In the genomic region with DNA sequence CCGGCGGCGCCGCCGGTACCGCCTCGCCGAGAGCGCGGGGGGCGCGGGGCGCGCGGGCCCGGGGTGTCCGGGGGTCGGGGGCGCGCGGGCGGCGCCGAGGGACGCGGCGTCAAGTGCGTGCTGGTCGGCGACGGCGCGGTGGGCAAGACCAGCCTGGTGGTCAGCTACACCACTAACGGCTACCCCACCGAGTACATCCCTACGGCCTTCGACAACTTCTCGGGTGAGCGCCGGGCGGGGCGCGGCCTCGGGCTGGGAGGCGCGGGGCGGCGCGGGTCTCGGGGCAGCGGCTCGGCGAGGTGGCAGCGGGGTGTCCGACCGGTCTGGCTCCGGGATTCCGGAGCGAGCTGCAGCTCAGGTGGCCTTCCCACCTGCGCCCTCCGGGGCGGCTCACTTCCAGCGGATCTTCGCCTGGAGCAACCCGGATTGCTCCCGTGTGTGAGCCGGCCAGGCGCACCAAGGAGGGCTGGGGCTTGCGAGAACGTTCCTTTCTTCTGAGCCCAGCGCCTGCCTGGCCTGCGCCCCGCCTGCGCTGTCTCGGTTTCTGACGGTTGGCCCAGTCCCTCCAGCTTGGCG, we compare ENCODE assay signal across 8 mouse cellular contexts. TPM values are rescaled to one million over a fixed set of nuclear protein-coding genes. Genes with fewer than 3 reads are reported as not detected.
DNase-seq lines count a peak whose midpoint lies in the region; ATAC-seq and TF ChIP-seq lines count a peak whose summit lies in the region.

No protein-coding gene starts in this region.

- in situ Hi-C loops in CH12.LX (cut with MboI; ENCODE audit: low pct_ligation_motif_present, low pct_unique_long_range_greater_than_20kb, low sequenced_read_pairs) = loop anchor here (5.0 kb wide), 1 partner anchor 113 kb away; no protein-coding TSS in a partner anchor

- H3K4me1 ChIP-seq in CH12.LX (ENCODE audit: control insufficient read depth in 1 of 2, insufficient read depth in 2 of 2) = peaks cover 3% of the 10 kb centered on the region in 2 experiments; a peak in 1 of 4 replicates
- peaks cover 24% of the 10 kb centered on the region for H3K4me1 ChIP-seq in embryonic facial prominence, embryonic 15.5 days
- peaks cover 38% of the 10 kb centered on the region for H3K4me1 ChIP-seq in heart, embryonic 13.5 days
- peaks cover 26% of the 10 kb centered on the region for H3K4me1 ChIP-seq in lung, embryonic 14.5 days (ENCODE audit: insufficient read depth)

- WGBS in embryonic facial prominence, embryonic 15.5 days = 2% methylated on average over 71 of the region's 77 CpGs
- under 1% methylated on average over 34 of the region's 77 CpGs for WGBS in heart, embryonic 13.5 days
- WGBS in lung, embryonic 14.5 days = under 1% methylated on average over 77 of the region's 77 CpGs

- no peak for TF ChIP-seq EP300 in CH12.LX (IDR thresholded peaks at IDR 0.05; ENCODE audit: low read length)

- H3K4me2 ChIP-seq in CH12.LX (ENCODE audit: insufficient read depth, low read depth, poor library complexity, severe bottlenecking) = peak overlapping the region; percentile 40; the same call in 1 of the 2 replicates
- peak overlapping the region; percentile 66 for H3K4me2 ChIP-seq in embryonic facial prominence, embryonic 15.5 days (replicated peaks)
- H3K4me2 ChIP-seq in heart, embryonic 13.5 days = peak overlapping the region; percentile 72
- H3K4me2 ChIP-seq in lung, embryonic 14.5 days = peak overlapping the region; percentile 82

- H3K9ac ChIP-seq in CH12.LX (ENCODE audit: insufficient read depth, low read depth) = no peak overlapping the region
- H3K9ac ChIP-seq in embryonic facial prominence, embryonic 15.5 days = peak overlapping the region; percentile 59
- H3K9ac ChIP-seq in heart, embryonic 13.5 days = peak overlapping the region; percentile 96
- peak overlapping the region; percentile 89 for H3K9ac ChIP-seq in lung, embryonic 14.5 days

- peaks cover 46% of the 10 kb centered on the region for H3K27me3 ChIP-seq in CH12.LX (replicated peaks)
- no peaks in the 10 kb centered on the region for H3K27me3 ChIP-seq in embryonic facial prominence, embryonic 15.5 days
- 0 out of 2 replicates have a peak, but pooled peaks cover 4% of the 10 kb centered on the region for H3K27me3 ChIP-seq in heart, embryonic 13.5 days (replicated peaks)
- H3K27me3 ChIP-seq in lung, embryonic 14.5 days (ENCODE audit: insufficient read depth, low read length) = no peaks in the 10 kb centered on the region

- H3K9me3 ChIP-seq in CH12.LX (replicated peaks; ENCODE audit: low read length) = peaks cover 6% of the 10 kb centered on the region
- no peaks in the 10 kb centered on the region for H3K9me3 ChIP-seq in embryonic facial prominence, embryonic 15.5 days (replicated peaks)
- no peaks in the 10 kb centered on the region for H3K9me3 ChIP-seq in heart, embryonic 13.5 days
- H3K9me3 ChIP-seq in lung, embryonic 14.5 days (ENCODE audit: low read depth, low read length) = no peaks in the 10 kb centered on the region

- H3K27ac ChIP-seq in CH12.LX (ENCODE audit: insufficient read depth, low read depth) = no peak overlapping the region
- H3K27ac ChIP-seq in embryonic facial prominence, embryonic 15.5 days (replicated peaks) = peak overlapping the region; percentile 88
- peak overlapping the region; percentile 91 for H3K27ac ChIP-seq in heart, embryonic 13.5 days (replicated peaks)
- H3K27ac ChIP-seq in lung, embryonic 14.5 days (ENCODE audit: low read depth) = peak overlapping the region; percentile 89

- no peak overlapping the region for H3K4me3 ChIP-seq in CH12.LX (replicated peaks in 1 of 3; ENCODE audit: low read depth in 2 of 3, low read length in 2 of 3, poor library complexity in 1 of 3)
- H3K4me3 ChIP-seq in embryonic facial prominence, embryonic 15.5 days (replicated peaks) = peak overlapping the region; percentile 81
- H3K4me3 ChIP-seq in heart, embryonic 13.5 days = peak overlapping the region; percentile 87
- H3K4me3 ChIP-seq in lung, embryonic 14.5 days (ENCODE audit: low read depth, low read length) = peak overlapping the region; percentile 75

- no peaks in the 10 kb centered on the region for H3K79me2 ChIP-seq in CH12.LX (replicated peaks; ENCODE audit: control insufficient read depth, extremely low read depth, insufficient read depth, poor library complexity, severe bottlenecking)

- dilution Hi-C loops in CH12.LX (cut with MboI; ENCODE audit: extremely low pct_ligation_motif_present, extremely low pct_unique_long_range_greater_than_20kb, low sequenced_read_pairs) = no loop called here

- no peak for TF ChIP-seq POLR2A in CH12.LX (IDR thresholded peaks at IDR 0.05; ENCODE audit: low read depth, low read length)

- TF ChIP-seq CTCF in CH12.LX (conservative IDR thresholded peaks at IDR 0.05 in 1 of 2, IDR thresholded peaks at IDR 0.05 in 1 of 2; ENCODE audit: low read depth in 2 of 2, low read length in 2 of 2) = no peak
- no peak for TF ChIP-seq CTCF in lung, embryonic 14.5 days (IDR thresholded peaks at IDR 0.05; ENCODE audit: low read depth)

- peak; percentile 68; the same call in 1 of the 2 replicates for ATAC-seq in embryonic facial prominence, embryonic 15.5 days (ENCODE audit: insufficient number of reproducible peaks, low FRiP score, low TSS enrichment, low read depth)
- ATAC-seq in heart, embryonic 13.5 days (ENCODE audit: extremely low read depth, insufficient number of reproducible peaks, low FRiP score, low TSS enrichment) = 0 out of 2 replicates have a peak, but pooled peaks have one; percentile 10
- ATAC-seq in lung, embryonic 14.5 days (ENCODE audit: insufficient read depth) = peak; percentile 33

- no peak for DNase-seq in CH12.LX (ENCODE audit: extremely low read depth)
- DNase-seq in adrenal gland, postnatal 25 days = peak; percentile 70
- DNase-seq in kidney, postnatal 14 days = peak; percentile 63
- peak; percentile 78 for DNase-seq in lung, embryonic 14.5 days
- DNase-seq in ovary, postnatal 14 days (ENCODE audit: low spot score) = peak; percentile 43
- DNase-seq in spleen, postnatal 36 days (ENCODE audit: low spot score in 2 of 2) = no peak

- no peak for TF ChIP-seq RAD21 in CH12.LX (IDR thresholded peaks at IDR 0.05; ENCODE audit: low read depth, low read length)

- no peaks in the 10 kb centered on the region for H3K36me3 ChIP-seq in CH12.LX (replicated peaks in 1 of 2; ENCODE audit: control insufficient read depth in 1 of 2, insufficient read depth in 1 of 2, low read length in 1 of 2)
- H3K36me3 ChIP-seq in embryonic facial prominence, embryonic 15.5 days = peaks cover 21% of the 10 kb centered on the region
- H3K36me3 ChIP-seq in heart, embryonic 13.5 days = peaks cover 34% of the 10 kb centered on the region
- peaks cover 28% of the 10 kb centered on the region for H3K36me3 ChIP-seq in lung, embryonic 14.5 days (ENCODE audit: insufficient read depth)

TF ChIP-seq in CH12.LX, 34 proteins besides CTCF, POLR2A, EP300 and RAD21:
- no peak for TF ChIP-seq ZKSCAN1 (IDR thresholded peaks at IDR 0.05; ENCODE audit: borderline replicate concordance, low read depth, low read length)
- no peak for TF ChIP-seq IRF4 (IDR thresholded peaks at IDR 0.05; ENCODE audit: low read depth, low read length)

RNA-seq across cellular contexts. Expression of a gene that starts 0.4 kb away (rescaled TPM):
- total RNA-seq in CH12.LX (2012; rRNA removed) (0.08 TPM in 1 of 2 replicates, not detected in the other), CH12.LX (2014; rRNA removed) (not detected in 2 replicates)
- polyA plus RNA-seq in CH12.LX (2012; ENCODE audit: insufficient read length, low read depth) = 0.16 TPM in 1 of 2 replicates, not detected in the other
- total RNA-seq in adrenal gland, postnatal 25 days (2021) = 28.8 and 39.2 TPM in 2 replicates
- polyA plus RNA-seq in embryonic facial prominence, embryonic 15.5 days (2015; fragmentation: Nextera tagmentation; extraction: Ambion mirVana) = 9.0 and 10.3 TPM in 2 replicates
- 7.1 and 8.3 TPM in 2 replicates for polyA plus RNA-seq in heart, embryonic 13.5 days (2015; fragmentation: Nextera tagmentation; extraction: Ambion mirVana)
- 12.3 and 12.9 TPM in 2 replicates for polyA plus RNA-seq in lung, embryonic 14.5 days (2014; fragmentation: Nextera tagmentation; extraction: Ambion mirVana)

Comparison
In these comparisons a context has a peak if more than half of its experiments do, and no peak if none do; other contexts are left out.
1. DNase-seq: peak in adrenal gland, postnatal 25 days (single experiment), kidney, postnatal 14 days (single experiment), lung, embryonic 14.5 days (single experiment) and ovary, postnatal 14 days (single experiment); none in CH12.LX (single experiment) and spleen, postnatal 36 days (0 of 2).
2. H3K4me3 ChIP-seq: peak in embryonic facial prominence, embryonic 15.5 days (single experiment), heart, embryonic 13.5 days (single experiment) and lung, embryonic 14.5 days (single experiment); none in CH12.LX (0 of 3).
3. ATAC-seq: peak in every context shown above with its lines; median percentile 68 in embryonic facial prominence, embryonic 15.5 days; 33 in lung, embryonic 14.5 days; 10 in heart, embryonic 13.5 days.
4. Peak in every context shown above with its lines, with median percentiles within 50 percentile points of each other: H3K4me2 ChIP-seq.